In the genomic region with DNA sequence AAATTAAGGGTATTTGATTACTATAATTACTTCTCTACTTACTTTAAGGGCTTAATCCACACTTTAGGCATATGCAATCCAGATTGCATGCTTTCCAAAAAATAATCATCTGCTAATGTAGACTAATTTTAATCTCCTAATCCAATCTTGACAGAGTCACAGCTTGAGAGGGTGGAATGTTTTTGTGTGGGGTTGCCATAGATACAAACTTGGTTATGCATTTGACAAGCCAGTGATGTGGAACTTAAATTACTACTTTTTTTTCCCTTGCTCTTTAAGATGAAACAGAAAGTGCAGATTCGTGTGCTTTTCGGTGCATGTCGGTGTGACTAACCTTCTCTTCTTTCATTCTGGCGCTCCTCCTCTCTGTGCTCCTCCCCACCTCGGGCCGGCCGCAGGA, we compare ENCODE assay signal across 15 mouse cellular contexts.
"Had no signal": no experiment of that assay in that cellular context is flagged by ENCODE, and none has a peak within 500 bp of the region (broad histone marks: within the 10 kb centered on the region; RNA-seq: fewer than 3 reads in every experiment).

No protein-coding gene starts in this region.

- H3K27me3 ChIP-seq: limb, embryonic 12.5 days; liver, embryonic 13.5 days; lung, embryonic 15.5 days; neural tube, embryonic 13.5 days had no signal

- H3K36me3 ChIP-seq: limb, embryonic 12.5 days; liver, embryonic 13.5 days; lung, embryonic 15.5 days; midbrain, embryonic 12.5 days; neural tube, embryonic 13.5 days had no signal

- H3K4me2 ChIP-seq: limb, embryonic 12.5 days; liver, embryonic 13.5 days; lung, embryonic 15.5 days; midbrain, embryonic 12.5 days; neural tube, embryonic 13.5 days had no signal

- ATAC-seq: liver, postnatal 0 days; midbrain, embryonic 16.5 days had no signal

- H3K9me3 ChIP-seq: limb, embryonic 12.5 days; liver, embryonic 13.5 days; lung, embryonic 15.5 days; midbrain, embryonic 12.5 days; neural tube, embryonic 13.5 days had no signal

- H3K9ac ChIP-seq: limb, embryonic 12.5 days; liver, embryonic 13.5 days; liver, postnatal 0 days; lung, embryonic 15.5 days; midbrain, embryonic 12.5 days; neural tube, embryonic 13.5 days had no signal

- DNase-seq: kidney, adult 9 months; kidney, postnatal 14 days; liver; liver, embryonic 13.5 days; liver, postnatal 0 days; lung, postnatal 14 days; right cerebral cortex, postnatal 4 days; spleen, adult 18-20 months; thymus, adult 2 months; thymus, postnatal 25 days had no signal

- H3K4me3 ChIP-seq: limb, embryonic 12.5 days; liver, embryonic 13.5 days; lung, embryonic 15.5 days; midbrain, embryonic 12.5 days; neural tube, embryonic 13.5 days had no signal

- H3K4me1 ChIP-seq: limb, embryonic 12.5 days; liver, embryonic 13.5 days; lung, embryonic 15.5 days; midbrain, embryonic 12.5 days; neural tube, embryonic 13.5 days had no signal

- H3K27ac ChIP-seq: limb, embryonic 12.5 days; liver, embryonic 13.5 days; lung, embryonic 15.5 days; midbrain, embryonic 12.5 days; neural tube, embryonic 13.5 days had no signal
